Mouse (Mus musculus) limb, embryonic 15.5 days (tissue): ENCODE measurements around the gene Slc27a5. TPM values are rescaled to one million over a fixed set of nuclear protein-coding genes. Genes with fewer than 3 reads are reported as not detected.
A peak's percentile ranks its signal among the peaks of the same experiment; 100 is the strongest.

ENCODE experiments used
- ATAC-seq: fragments of 200-750 bp; cut with Nextera tagmentation; 2 replicates; pipeline ENCODE4 v1.8.0; 2017; ENCODE audit warnings: low read depth, moderate TSS enrichment; ENCODE audit not compliant: insufficient number of reproducible peaks, low FRiP score, low TSS enrichment
- H3K27ac ChIP-seq: fragments of 300-500 bp; sonication (generic); 2 replicates; pipeline ENCODE4 v1.5.1; 2015; ENCODE audit warnings: moderate library complexity, mild to moderate bottlenecking, inconsistent platforms
- H3K27me3 ChIP-seq: fragments of 300-500 bp; sonication (generic); 2 replicates; pipeline ENCODE4 v1.6.1; 2015; ENCODE audit warnings: inconsistent platforms
- H3K36me3 ChIP-seq: fragments of 300-500 bp; sonication (generic); 2 replicates; pipeline ENCODE4 v1.6.1; 2015; ENCODE audit warnings: inconsistent platforms
- H3K4me1 ChIP-seq: fragments of 300-500 bp; sonication (generic); 2 replicates; pipeline ENCODE4 v1.6.1; 2015; ENCODE audit warnings: inconsistent platforms
- H3K4me2 ChIP-seq: fragments of 300-500 bp; sonication (generic); 2 replicates; pipeline ENCODE4 v1.6.1; 2015; ENCODE audit warnings: mild to moderate bottlenecking, inconsistent platforms
- H3K4me3 ChIP-seq: fragments of 300-500 bp; sonication (generic); 2 replicates; pipeline ENCODE4 v1.5.1; 2015; ENCODE audit warnings: mild to moderate bottlenecking, inconsistent platforms
- H3K9ac ChIP-seq: fragments of 300-500 bp; sonication (generic); 2 replicates; pipeline ENCODE4 v1.6.1; 2015; ENCODE audit warnings: inconsistent platforms
- H3K9me3 ChIP-seq: fragments of 300-500 bp; sonication (generic); 2 replicates; pipeline ENCODE4 v1.6.1; 2016; ENCODE audit warnings: inconsistent platforms
- WGBS: fragments of 180-500 bp; shearing (Covaris S2); methylation state at CpG from one replicate; pipeline ENCODE4 v1.1.7; 2015; 5-methylcytosine and 5-hydroxymethylcytosine counted together
- polyA plus RNA-seq: library from polyadenylated mRNA; unstranded; fragments of >200 nt; fragmentation: Nextera tagmentation; extraction: Ambion mirVana; gene quantifications from 2 replicates; pipeline ENCODE4 v1.2.1, GENCODE M21; 2015

Gene Slc27a5
- polyA plus RNA-seq, result 0.07 and 0.20 TPM in 2 replicates

GRCm38 (mm10) chr7:12998053-12998452 lies at the start of gene Slc27a5:
Gene Slc27a5 (minus strand): TSS chr7:12998192.
- Histone ChIP-seq H3K9me3 (no peaks in the 10 kb centered on the region), H3K27ac (no peak within 1 kb of the TSS), H3K27me3 (no peaks in the 10 kb centered on the region), H3K4me1 (no peaks in the 10 kb centered on the region), H3K9ac (no peak within 1 kb of the TSS), H3K36me3 (no peaks in the 10 kb centered on the region), H3K4me3 (no peak within 1 kb of the TSS), H3K4me2 (no peak within 1 kb of the TSS)
- 75% methylated on average over 5 of the region's 5 CpGs for WGBS
- no peak for ATAC-seq

GRCm38 (mm10) chr7:13046084-13046483 lies 48.1 kb upstream of the Slc27a5 start:
- H3K4me3 ChIP-seq, result no peak overlapping the region
- no peaks in the 10 kb centered on the region for H3K36me3 ChIP-seq
- ATAC-seq, result no peak
- H3K27me3 ChIP-seq, result peaks cover 46% of the 10 kb centered on the region
- no peak overlapping the region for H3K9ac ChIP-seq
- H3K9me3 ChIP-seq, result no peaks in the 10 kb centered on the region
- WGBS, result 7% methylated on average over 2 of the region's 2 CpGs
- no peak overlapping the region for H3K27ac ChIP-seq
- H3K4me1 ChIP-seq, result peaks cover 16% of the 10 kb centered on the region
- no peak overlapping the region for H3K4me2 ChIP-seq

DNA sequence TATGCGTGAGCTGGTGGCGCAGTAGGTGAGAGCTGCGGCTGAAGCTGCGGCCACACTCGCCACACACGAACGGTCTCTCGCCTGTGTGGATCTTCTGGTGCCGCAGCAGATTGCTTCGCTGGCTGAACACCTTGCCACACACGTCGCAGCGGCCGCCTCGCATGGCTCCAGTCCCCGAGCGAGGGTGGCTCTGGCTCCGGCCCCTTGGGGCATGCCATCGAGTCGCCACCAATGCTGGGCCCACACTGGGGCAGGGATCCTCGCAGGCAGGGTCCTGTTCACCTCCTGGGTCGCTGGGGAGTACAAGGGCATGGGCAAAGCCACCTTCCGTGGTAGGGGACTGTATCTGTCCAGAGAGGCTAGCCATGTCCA lies 46.2 kb upstream of the Slc27a5 start:
- Histone ChIP-seq H3K4me1 (peaks cover 16% of the 10 kb centered on the region), H3K27me3 (peaks cover 51% of the 10 kb centered on the region), H3K36me3 (no peaks in the 10 kb centered on the region), H3K9ac (peak overlapping the region; percentile 64; the same call in 1 of the 2 replicates), H3K4me3 (peak overlapping the region; percentile 46), H3K27ac (no peak overlapping the region), H3K9me3 (no peaks in the 10 kb centered on the region), H3K4me2 (peak overlapping the region; percentile 97)
- WGBS, result 2% methylated on average over 23 of the region's 23 CpGs
- no peak for ATAC-seq

- Histone ChIP-seq H3K27me3 (peaks cover 51% of the 10 kb centered on the region), H3K4me3 (peak overlapping the region; percentile 46), H3K9me3 (no peaks in the 10 kb centered on the region), H3K4me2 (peak overlapping the region; percentile 97), H3K36me3 (no peaks in the 10 kb centered on the region), H3K27ac (no peak overlapping the region), H3K9ac (peak overlapping the region; percentile 64), H3K4me1 (peaks cover 20% of the 10 kb centered on the region)
- WGBS, result 7% methylated on average over 88 of the region's 88 CpGs
- peak; percentile 31; the same call in 1 of the 2 replicates for ATAC-seq
Observed at GRCm38 (mm10) chr7:13043445-13044253, 45.7 kb upstream of the Slc27a5 start.

GRCm38 (mm10) chr7:13043120-13043444 lies 45.1 kb upstream of the Slc27a5 start:
- Histone ChIP-seq H3K36me3 (no peaks in the 10 kb centered on the region), H3K4me3 (peak overlapping the region; percentile 46), H3K9ac (no peak overlapping the region), H3K27me3 (peaks cover 51% of the 10 kb centered on the region), H3K9me3 (no peaks in the 10 kb centered on the region), H3K27ac (no peak overlapping the region), H3K4me2 (peak overlapping the region; percentile 97; the same call in 1 of the 2 replicates), H3K4me1 (peaks cover 22% of the 10 kb centered on the region)
- 36% methylated on average over 16 of the region's 16 CpGs for WGBS
- no peak for ATAC-seq

DNA sequence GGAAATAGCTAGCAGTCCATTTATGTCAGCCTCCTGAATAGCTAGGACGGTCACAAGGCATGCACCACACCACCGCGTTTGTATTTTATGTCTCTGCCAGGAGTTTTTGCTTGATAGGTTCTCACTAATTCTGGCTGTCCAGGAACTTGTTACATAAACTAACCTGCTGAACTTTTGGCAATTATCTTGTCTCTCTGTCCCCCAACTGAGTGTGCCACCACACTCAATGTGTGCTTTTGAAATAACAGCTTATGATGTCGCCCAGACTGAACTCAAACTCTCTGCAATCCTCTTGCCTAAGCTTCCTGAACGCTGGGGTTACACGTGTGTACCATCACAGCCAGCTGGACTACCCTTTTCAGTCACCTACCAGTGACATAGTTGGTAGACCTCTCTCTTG lies 44.5 kb upstream of the Slc27a5 start:
- Histone ChIP-seq H3K9me3 (no peaks in the 10 kb centered on the region), H3K4me1 (peaks cover 22% of the 10 kb centered on the region), H3K9ac (no peak overlapping the region), H3K4me3 (no peak overlapping the region), H3K4me2 (no peak overlapping the region), H3K36me3 (no peaks in the 10 kb centered on the region), H3K27ac (no peak overlapping the region), H3K27me3 (peaks cover 51% of the 10 kb centered on the region)
- 81% methylated on average over 6 of the region's 6 CpGs for WGBS
- no peak for ATAC-seq

- WGBS, result 57% methylated on average over 1 of the region's 1 CpGs
- no peaks in the 10 kb centered on the region for H3K9me3 ChIP-seq
- no peak overlapping the region for H3K4me2 ChIP-seq
- H3K4me3 ChIP-seq, result no peak overlapping the region
- H3K27ac ChIP-seq, result no peak overlapping the region
- no peak overlapping the region for H3K9ac ChIP-seq
- ATAC-seq, result no peak
- peaks cover 3% of the 10 kb centered on the region; the same call in 1 of the 2 replicates for H3K36me3 ChIP-seq
- H3K4me1 ChIP-seq, result peaks cover 31% of the 10 kb centered on the region
- peaks cover 51% of the 10 kb centered on the region for H3K27me3 ChIP-seq
Observed at GRCm38 (mm10) chr7:13041256-13041655, 43.3 kb upstream of the Slc27a5 start.

DNA sequence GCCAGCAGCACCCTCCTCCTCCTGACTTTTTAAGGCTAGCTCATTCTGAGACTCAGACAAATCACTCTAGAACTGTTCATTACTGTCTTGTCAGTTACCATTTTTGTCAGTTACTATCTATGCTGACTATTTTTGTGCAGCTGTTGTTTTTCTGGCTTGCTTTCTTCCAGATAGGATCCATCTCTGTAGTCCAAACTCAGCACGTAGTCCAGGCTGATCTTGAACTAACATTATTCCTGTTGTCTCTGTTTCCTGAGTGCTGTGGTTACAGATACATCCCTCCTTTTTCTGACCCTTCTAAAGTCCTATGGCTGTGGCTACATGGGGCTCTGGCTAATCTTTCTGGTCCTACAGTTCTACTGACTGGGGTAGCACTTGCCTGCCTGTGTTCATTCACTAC lies 41.2 kb upstream of the Slc27a5 start:
- Histone ChIP-seq H3K9me3 (no peaks in the 10 kb centered on the region), H3K27ac (no peak overlapping the region), H3K4me2 (peak overlapping the region; percentile 69; the same call in 1 of the 2 replicates), H3K36me3 (peaks cover 17% of the 10 kb centered on the region), H3K4me1 (peaks cover 38% of the 10 kb centered on the region), H3K4me3 (peak overlapping the region; percentile 84), H3K27me3 (peaks cover 35% of the 10 kb centered on the region), H3K9ac (peak overlapping the region; percentile 99)
- no peak for ATAC-seq
- WGBS, result 90% methylated on average over 1 of the region's 1 CpGs

DNA sequence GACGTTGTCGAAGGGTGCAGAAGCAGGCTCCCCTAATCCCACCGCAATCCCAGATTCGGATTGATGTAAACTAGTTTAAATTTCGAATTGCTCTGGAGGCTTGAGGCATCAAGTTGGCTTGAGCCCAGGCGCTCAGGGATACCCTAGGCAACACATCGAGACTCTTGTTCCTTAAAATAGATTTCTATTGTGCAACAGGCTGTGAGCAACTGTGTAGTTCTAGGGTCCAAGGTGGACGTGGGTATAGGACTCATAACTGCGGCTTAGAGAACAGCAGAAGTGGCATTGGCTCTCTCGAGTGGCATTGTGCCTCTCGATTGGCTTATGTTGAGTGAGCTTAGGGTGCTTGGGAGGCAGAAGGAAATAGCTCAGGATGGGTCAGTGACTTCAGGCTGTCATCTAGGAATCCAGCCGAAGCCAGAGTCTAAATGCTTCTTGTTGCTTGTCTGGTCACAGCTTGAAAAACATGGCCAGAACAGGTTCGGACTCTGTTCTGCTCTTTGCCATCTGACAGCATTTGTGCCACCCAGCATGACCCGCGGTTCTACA lies 40.7 kb upstream of the Slc27a5 start:
- WGBS, result 25% methylated on average over 15 of the region's 15 CpGs
- H3K9ac ChIP-seq, result peak overlapping the region; percentile 99
- H3K4me1 ChIP-seq, result peaks cover 38% of the 10 kb centered on the region
- peaks cover 30% of the 10 kb centered on the region for H3K27me3 ChIP-seq
- H3K4me3 ChIP-seq, result peak overlapping the region; percentile 84
- H3K27ac ChIP-seq, result peak overlapping the region; percentile 100
- H3K36me3 ChIP-seq, result peaks cover 17% of the 10 kb centered on the region
- ATAC-seq, result no peak
- no peaks in the 10 kb centered on the region for H3K9me3 ChIP-seq
- H3K4me2 ChIP-seq, result peak overlapping the region; percentile 69

DNA sequence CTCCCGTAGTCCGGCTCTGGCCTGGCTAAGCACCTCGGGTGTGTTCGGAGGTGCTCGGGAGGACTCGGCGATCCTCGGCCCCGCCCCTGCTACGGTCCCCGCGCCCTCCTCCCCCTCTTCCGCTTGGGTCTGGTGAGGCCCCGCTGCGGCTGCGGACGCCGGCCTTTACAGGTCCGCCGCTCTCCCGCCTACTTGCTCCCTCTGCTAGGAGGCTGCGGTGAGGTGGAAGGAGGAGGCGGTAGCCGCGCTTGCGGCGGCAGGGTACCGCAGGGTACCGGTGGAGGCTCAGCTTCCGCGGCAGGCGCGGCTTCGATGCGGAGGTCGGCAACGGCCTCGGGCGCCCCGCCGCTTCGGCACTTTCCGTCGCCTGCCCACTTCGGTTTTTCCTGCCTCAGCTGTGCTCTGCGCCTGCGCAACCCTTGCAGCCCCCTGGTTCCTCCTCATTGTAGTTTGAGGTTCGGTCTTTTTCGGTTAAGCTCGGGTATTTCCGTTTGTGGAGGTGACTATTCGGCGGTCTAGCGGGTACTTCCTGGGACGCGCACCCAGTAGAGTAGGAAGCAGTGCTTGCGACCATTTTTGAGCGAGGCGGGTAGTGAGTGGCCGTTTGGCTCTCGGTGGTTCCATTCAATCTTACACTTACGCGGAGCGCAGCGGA lies 40.0 kb upstream of the Slc27a5 start, which contains the start of gene Ube2m:
TSS of gene Ube2m (minus strand) at position 375 of the 655 bp plus-strand sequence.
- H3K4me1 ChIP-seq, result peaks cover 39% of the 10 kb centered on the region
- H3K36me3 ChIP-seq, result peaks cover 23% of the 10 kb centered on the region
- H3K9me3 ChIP-seq, result no peaks in the 10 kb centered on the region
- peak; percentile 92 for ATAC-seq
- WGBS, result under 1% methylated on average over 58 of the region's 65 CpGs
- peak within 1 kb of the TSS; percentile 84 for H3K4me3 ChIP-seq
- peak within 1 kb of the TSS; percentile 99 for H3K9ac ChIP-seq
- peaks cover 23% of the 10 kb centered on the region for H3K27me3 ChIP-seq
- H3K4me2 ChIP-seq, result peak within 1 kb of the TSS; percentile 69
- H3K27ac ChIP-seq, result peak within 1 kb of the TSS; percentile 100

DNA sequence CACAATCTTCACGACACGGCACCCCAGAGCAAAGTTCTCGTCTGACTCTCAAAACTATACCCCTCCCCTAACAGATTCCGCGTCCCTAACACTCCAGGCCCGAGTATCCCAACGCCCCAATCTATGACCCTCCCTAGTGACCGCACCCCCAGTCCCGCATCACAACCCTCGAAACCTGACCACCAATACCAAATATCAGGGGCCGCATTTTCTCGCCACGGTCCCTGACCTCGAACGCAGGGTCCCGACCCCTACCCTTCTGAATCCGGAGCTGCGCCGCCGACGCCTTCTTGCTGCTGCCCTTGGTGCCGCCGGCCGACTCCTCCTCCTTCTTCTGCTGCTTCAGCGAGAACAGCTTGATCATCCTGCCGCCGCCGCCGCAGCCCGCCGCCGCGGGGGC lies 39.4 kb upstream of the Slc27a5 start:
- peak overlapping the region; percentile 99 for H3K9ac ChIP-seq
- H3K27me3 ChIP-seq, result peaks cover 17% of the 10 kb centered on the region
- H3K36me3 ChIP-seq, result peaks cover 29% of the 10 kb centered on the region
- peaks cover 43% of the 10 kb centered on the region for H3K4me1 ChIP-seq
- H3K9me3 ChIP-seq, result no peaks in the 10 kb centered on the region
- H3K27ac ChIP-seq, result peak overlapping the region; percentile 100
- peak overlapping the region; percentile 69 for H3K4me2 ChIP-seq
- H3K4me3 ChIP-seq, result peak overlapping the region; percentile 84
- WGBS, result under 1% methylated on average over 31 of the region's 33 CpGs
- ATAC-seq, result no peak

DNA sequence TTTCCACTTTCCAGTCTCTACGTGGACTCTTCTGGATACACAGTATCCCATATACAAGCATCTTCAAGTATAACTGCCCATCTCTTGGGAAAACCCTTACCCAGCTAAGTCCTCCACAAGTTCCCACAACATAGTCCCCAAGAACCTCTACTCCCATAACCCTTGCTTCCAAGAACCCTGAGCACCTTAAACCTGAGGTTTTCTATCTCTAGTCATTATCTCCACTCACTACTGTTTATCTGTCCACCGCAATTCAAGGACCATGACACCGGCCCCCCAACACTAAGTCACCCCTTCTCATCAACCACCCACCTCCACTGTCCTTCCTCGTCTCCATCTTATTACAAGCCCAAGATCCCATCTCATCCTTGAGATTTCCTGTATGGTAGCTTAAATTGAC lies 38.8 kb upstream of the Slc27a5 start:
- Histone ChIP-seq H3K27me3 (peaks cover 12% of the 10 kb centered on the region), H3K27ac (no peak overlapping the region; the same call in 1 of the 2 replicates), H3K4me1 (peaks cover 43% of the 10 kb centered on the region), H3K9ac (peak overlapping the region; percentile 99), H3K4me2 (peak overlapping the region; percentile 69), H3K4me3 (peak overlapping the region; percentile 84), H3K9me3 (no peaks in the 10 kb centered on the region), H3K36me3 (peaks cover 35% of the 10 kb centered on the region)
- 42% methylated on average over 4 of the region's 4 CpGs for WGBS
- ATAC-seq, result no peak
